Mouse (Mus musculus) ES-E14 (cell line): ENCODE data around the gene Kdm7a. TPM values are rescaled to one million over a fixed set of nuclear protein-coding genes. Genes with fewer than 3 reads are reported as not detected.

Source experiments
- DNase-seq: peaks from one replicate; pipeline ENCODE4 v3.0.0-alpha.2; 2013; ENCODE audit warnings: low read depth, low spot score
- H3K27ac ChIP-seq: 2 replicates; pipeline ENCODE4 v1.5.1; 2012; ENCODE audit warnings: low read depth, mild to moderate bottlenecking, low read length, moderate library complexity, mixed read lengths; ENCODE audit not compliant: poor library complexity, insufficient read depth, severe bottlenecking
- H3K36me3 ChIP-seq: 2 replicates; pipeline ENCODE4 v1.6.1; 2012; ENCODE audit warnings: mild to moderate bottlenecking, low read length, moderate library complexity, mixed read lengths; ENCODE audit not compliant: control insufficient read depth, poor library complexity, insufficient read depth, severe bottlenecking
- H3K4me1 ChIP-seq, 2 experiments: fragments of 150-350 bp in 1 of 2; sonication (generic) in 1 of 2; 2 replicates each; pipeline ENCODE4 v1.6.1; 2012; ENCODE audit warnings: low read length in 2 of 2, mild to moderate bottlenecking in 1 of 2, mixed read lengths in 1 of 2; ENCODE audit not compliant: control insufficient read depth in 2 of 2, insufficient read depth in 2 of 2, poor library complexity in 1 of 2
- H3K4me3 ChIP-seq, 2 experiments: fragments of 150-350 bp in 1 of 2; sonication (generic) in 1 of 2; 2 replicates each; pipeline ENCODE4 v1.5.1; 2012; ENCODE audit warnings: low read length in 2 of 2, low read depth in 1 of 2, mild to moderate bottlenecking in 1 of 2, mixed read lengths in 1 of 2; ENCODE audit not compliant: insufficient read depth in 1 of 2, poor library complexity in 1 of 2, severe bottlenecking in 1 of 2
- H3K9ac ChIP-seq: 2 replicates; pipeline ENCODE4 v1.6.1; 2012; ENCODE audit warnings: low read depth, mild to moderate bottlenecking, low read length, mixed read lengths; ENCODE audit not compliant: poor library complexity, insufficient read depth, severe bottlenecking
- H3K9me3 ChIP-seq: fragments of 150-350 bp; sonication (generic); 2 replicates; pipeline ENCODE4 v1.6.1; 2012; ENCODE audit warnings: low read depth, mild to moderate bottlenecking, low read length; ENCODE audit not compliant: control insufficient read depth, insufficient read depth
- CHD2 ChIP-seq: IDR thresholded peaks from 2 replicates; pipeline ENCODE4 v1.6.1; 2014; ENCODE audit warnings: mild to moderate bottlenecking, low read depth, low read length, inconsistent platforms
- HCFC1 ChIP-seq: IDR thresholded peaks from 2 replicates; pipeline ENCODE4 v1.6.1; 2012; ENCODE audit warnings: low read length, inconsistent platforms, borderline replicate concordance; ENCODE audit not compliant: insufficient read depth
- MAFK ChIP-seq: IDR thresholded peaks from 2 replicates; pipeline ENCODE4 v1.6.1; 2014; ENCODE audit warnings: mild to moderate bottlenecking, low read depth, low read length, inconsistent platforms; ENCODE audit not compliant: insufficient read depth
- ZC3H11A ChIP-seq: IDR thresholded peaks from 2 replicates; pipeline ENCODE4 v1.6.1; 2012; ENCODE audit warnings: low read depth, mild to moderate bottlenecking, inconsistent platforms, low read length, borderline replicate concordance
- ZNF384 ChIP-seq: IDR thresholded peaks from 2 replicates; pipeline ENCODE4 v1.6.1; 2012; ENCODE audit warnings: low read depth, low read length, inconsistent platforms
- in situ Hi-C, 2 experiments: fragments of 600-800 bp; cut with MboI; formaldehyde crosslinking; loops; one replicate each; pipeline ENCODE4 v1.15.1; 2025; ENCODE audit warnings: low sequenced_read_pairs in 2 of 2, inconsistent platforms in 1 of 2; ENCODE audit not compliant: unreplicated experiment in 2 of 2
- total RNA-seq: library from RNA; depleted of rRNA; stranded (reverse); fragments of 300-350 nt; gene quantifications from 2 replicates; pipeline ENCODE4 v1.2.3, GENCODE M21; 2012

Kdm7a gene
- total RNA-seq, 1 experiment, result 7.4 TPM

- Histone ChIP-seq H3K4me3 (peak within 1 kb of the TSS; percentile 65 to 72), H3K27ac (no peak within 1 kb of the TSS), H3K9me3 (no peaks in the 10 kb centered on the region), H3K36me3 (no peaks in the 10 kb centered on the region), H3K4me1 (peaks cover 0 to 3% of the 10 kb centered on the region in 2 experiments; a peak in 1 of 4 replicates), H3K9ac (peak within 1 kb of the TSS; percentile 56)
- in situ Hi-C loops, result no loop called here
- peak; percentile 25 for DNase-seq
- TF ChIP-seq HCFC1 (0 out of 2 replicates have a peak, but pooled peaks have one; percentile 11), MAFK (no peak)
These were observed 88.8 kb downstream of the Kdm7a start, which contains the start of gene Parp12 for GRCm38 (mm10) chr6:39117584-39118455. TSS of gene Parp12 (minus strand) at chr6:39118349.

DNA sequence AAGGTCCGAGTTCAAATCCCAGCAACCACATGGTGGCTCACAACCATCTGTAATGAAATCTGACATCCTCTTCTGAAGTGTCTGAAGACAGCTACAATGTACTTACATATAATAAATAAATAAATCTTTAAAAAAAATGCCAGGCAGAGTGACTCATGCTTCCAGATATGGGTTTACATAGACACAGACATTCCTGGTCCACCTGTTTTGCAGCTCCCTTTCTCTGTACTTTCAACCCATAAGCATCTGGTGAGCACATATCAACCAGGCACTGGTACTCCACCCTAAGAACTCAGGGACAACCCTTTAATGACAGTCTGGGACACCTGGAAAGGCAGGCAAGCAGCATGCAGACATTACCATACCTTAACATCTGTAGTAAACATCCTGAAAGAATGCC, 91.2 kb downstream of the Kdm7a start:
- no peak for DNase-seq
- no peak overlapping the region for H3K4me3 ChIP-seq
- H3K9me3 ChIP-seq, result no peaks in the 10 kb centered on the region
- in situ Hi-C loops, result no loop called here
- H3K4me1 ChIP-seq, result peaks cover 0 to 3% of the 10 kb centered on the region in 2 experiments; a peak in 1 of 4 replicates
- H3K27ac ChIP-seq, result no peak overlapping the region
- H3K9ac ChIP-seq, result no peak overlapping the region
- TF ChIP-seq CHD2, result no peak
- TF ChIP-seq ZC3H11A, result no peak
- TF ChIP-seq ZNF384, result no peak
- TF ChIP-seq HCFC1, result no peak
- no peak for TF ChIP-seq MAFK
- H3K36me3 ChIP-seq, result no peaks in the 10 kb centered on the region

- no peaks in the 10 kb centered on the region for H3K9me3 ChIP-seq
- H3K4me3 ChIP-seq, result no peak overlapping the region
- H3K36me3 ChIP-seq, result no peaks in the 10 kb centered on the region
- peaks cover 0 to 3% of the 10 kb centered on the region in 2 experiments; a peak in 1 of 4 replicates for H3K4me1 ChIP-seq
- no peak for DNase-seq
- TF ChIP-seq CHD2, result no peak
- TF ChIP-seq HCFC1, result no peak
- in situ Hi-C loops, result no loop called here
- H3K27ac ChIP-seq, result no peak overlapping the region
- no peak overlapping the region for H3K9ac ChIP-seq
These were observed 93.4 kb downstream of the Kdm7a start for GRCm38 (mm10) chr6:39113141-39113540.

DNA sequence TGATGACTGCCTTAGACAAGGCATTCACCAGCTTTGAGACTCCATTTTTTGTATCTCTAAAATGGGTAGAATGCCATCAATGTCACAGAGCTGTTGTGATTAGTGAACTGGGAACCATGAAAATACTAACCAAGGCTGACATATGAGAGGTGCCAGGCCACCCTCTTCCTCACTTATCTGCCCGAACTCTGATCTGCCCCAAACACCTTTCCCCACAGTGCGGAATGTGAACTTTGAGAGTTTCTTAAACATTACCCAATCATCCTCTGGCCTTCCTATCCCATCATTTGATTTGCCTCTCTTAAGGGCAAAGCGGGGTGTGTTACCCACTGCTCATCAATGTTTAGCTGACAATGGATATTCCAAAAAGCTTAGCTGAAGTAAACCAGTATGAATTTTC, 93.9 kb downstream of the Kdm7a start:
- Histone ChIP-seq H3K27ac (no peak overlapping the region), H3K9me3 (no peaks in the 10 kb centered on the region), H3K36me3 (no peaks in the 10 kb centered on the region), H3K4me1 (peaks cover 0 to 3% of the 10 kb centered on the region in 2 experiments; a peak in 1 of 4 replicates), H3K9ac (no peak overlapping the region), H3K4me3 (no peak overlapping the region)
- TF ChIP-seq ZNF384 (no peak), ZC3H11A (no peak), MAFK (no peak), CHD2 (no peak), HCFC1 (no peak)
- in situ Hi-C loops, result no loop called here
- no peak for DNase-seq

DNA sequence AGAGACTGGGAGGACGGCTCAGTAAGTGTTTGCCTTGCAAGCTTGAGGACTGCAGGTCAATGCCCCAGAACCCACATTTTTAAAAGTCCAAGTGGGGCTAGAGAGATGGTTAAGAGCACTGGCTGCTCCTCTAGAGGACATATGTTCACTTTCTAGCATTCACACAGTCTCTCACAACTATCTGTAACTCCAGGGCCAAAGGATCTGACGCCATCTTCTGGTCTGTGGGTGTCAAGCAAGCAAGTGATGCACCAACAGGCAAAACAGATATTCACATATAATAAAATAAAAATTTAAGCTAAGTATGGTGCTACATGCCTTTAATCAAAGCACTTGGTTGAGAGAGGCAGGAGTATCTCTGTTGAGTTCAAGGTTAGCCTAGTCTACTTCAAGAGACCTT, 99.8 kb downstream of the Kdm7a start:
- Histone ChIP-seq H3K36me3 (no peaks in the 10 kb centered on the region; the same call in 1 of the 2 replicates), H3K4me1 (no peaks in the 10 kb centered on the region), H3K27ac (no peak overlapping the region), H3K9ac (no peak overlapping the region), H3K4me3 (no peak overlapping the region), H3K9me3 (peaks cover 2% of the 10 kb centered on the region; the same call in 1 of the 2 replicates)
- in situ Hi-C loops, result no loop called here
- DNase-seq, result no peak
- TF ChIP-seq ZC3H11A (no peak), MAFK (no peak), ZNF384 (no peak), CHD2 (no peak), HCFC1 (no peak)
